Mouse (Mus musculus) neural tube, embryonic 13.5 days (tissue): ENCODE measurements around the gene St8sia4. TPM values are rescaled to one million over a fixed set of nuclear protein-coding genes. Genes with fewer than 3 reads are reported as not detected.
"Not testable (repeated sequence)": the region's sequence is repeated elsewhere in the genome, so short reads cannot be mapped to it uniquely, and the experiment has no call there.

Source experiments
- ATAC-seq: fragments of 200-750 bp; cut with Nextera tagmentation; 2 replicates; pipeline ENCODE4 v1.8.0; 2017; ENCODE audit warnings: low read depth, mild to moderate bottlenecking, moderate TSS enrichment, moderate library complexity
- H3K27ac ChIP-seq: fragments of 300-500 bp; sonication (generic); replicated peaks from 2 replicates; pipeline ENCODE4 v1.5.1; 2015; ENCODE audit warnings: moderate library complexity, mild to moderate bottlenecking, inconsistent platforms
- H3K27me3 ChIP-seq: fragments of 300-500 bp; sonication (generic); 2 replicates; pipeline ENCODE4 v1.6.1; 2015; ENCODE audit warnings: mild to moderate bottlenecking, inconsistent platforms
- H3K36me3 ChIP-seq: fragments of 300-500 bp; sonication (generic); 2 replicates; pipeline ENCODE4 v1.6.1; 2015; ENCODE audit warnings: mild to moderate bottlenecking, inconsistent platforms
- H3K4me1 ChIP-seq: fragments of 300-500 bp; sonication (generic); replicated peaks from 2 replicates; pipeline ENCODE4 v1.6.1; 2015; ENCODE audit warnings: inconsistent platforms
- H3K4me2 ChIP-seq: fragments of 300-500 bp; sonication (generic); 2 replicates; pipeline ENCODE4 v1.6.1; 2015; ENCODE audit warnings: inconsistent platforms, mild to moderate bottlenecking, moderate library complexity
- H3K4me3 ChIP-seq: fragments of 300-500 bp; sonication (generic); 2 replicates; pipeline ENCODE4 v1.5.1; 2015; ENCODE audit warnings: mild to moderate bottlenecking, inconsistent platforms
- H3K9ac ChIP-seq: fragments of 300-500 bp; sonication (generic); 2 replicates; pipeline ENCODE4 v1.6.1; 2015; ENCODE audit warnings: moderate library complexity, mild to moderate bottlenecking, inconsistent platforms
- H3K9me3 ChIP-seq: fragments of 300-500 bp; sonication (generic); 2 replicates; pipeline ENCODE4 v1.6.1; 2016; ENCODE audit warnings: inconsistent platforms
- WGBS: fragments of 180-500 bp; shearing (Covaris S2); methylation state at CpG from one replicate; pipeline ENCODE4 v1.1.7; 2015; 5-methylcytosine and 5-hydroxymethylcytosine counted together
- polyA plus RNA-seq: library from polyadenylated mRNA; unstranded; fragments of >200 nt; fragmentation: Nextera tagmentation; extraction: Ambion mirVana; gene quantifications from 2 replicates; pipeline ENCODE4 v1.2.1, GENCODE M21; 2015

St8sia4 gene
- polyA plus RNA-seq, 1 experiment from 2014 or later: 27.5 TPM

DNA sequence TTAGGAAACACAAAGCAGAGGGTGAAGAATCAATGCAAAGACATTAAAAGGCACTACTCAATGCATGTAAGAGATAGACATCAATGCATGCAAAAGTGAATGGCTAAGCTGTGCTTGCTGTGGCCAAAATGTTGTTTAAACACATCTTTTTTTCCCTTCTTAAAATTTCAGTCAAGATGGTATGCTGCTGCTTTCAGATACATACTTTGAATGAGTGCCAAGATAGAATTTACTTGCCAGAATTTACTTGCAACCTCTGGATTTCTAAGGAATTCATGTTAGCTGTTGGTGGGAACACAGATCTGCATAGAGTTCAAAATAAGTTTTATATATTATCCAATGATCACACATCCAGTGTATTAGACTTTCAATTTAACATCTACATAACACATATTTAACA, 77.9 kb downstream of the St8sia4 start:
- Histone ChIP-seq H3K4me3 (no peak overlapping the region), H3K27me3 (no peaks in the 10 kb centered on the region), H3K4me2 (no peak overlapping the region), H3K4me1 (no peaks in the 10 kb centered on the region), H3K9ac (no peak overlapping the region), H3K9me3 (no peaks in the 10 kb centered on the region), H3K36me3 (peaks cover 7% of the 10 kb centered on the region), H3K27ac (no peak overlapping the region)
- no peak for ATAC-seq

- Histone ChIP-seq H3K27ac (no peak overlapping the region), H3K27me3 (no peaks in the 10 kb centered on the region), H3K4me3 (no peak overlapping the region), H3K4me2 (no peak overlapping the region), H3K9me3 (no peaks in the 10 kb centered on the region), H3K9ac (no peak overlapping the region), H3K36me3 (no peaks in the 10 kb centered on the region), H3K4me1 (no peaks in the 10 kb centered on the region)
- 80% methylated on average over 1 of the region's 1 CpGs for WGBS
- no peak for ATAC-seq
Observed at GRCm38 (mm10) chr1:95583310-95583709, 84.1 kb downstream of the St8sia4 start.

- H3K9me3 ChIP-seq: no peaks in the 10 kb centered on the region
- H3K27ac ChIP-seq: no peak overlapping the region
- no peaks in the 10 kb centered on the region for H3K4me1 ChIP-seq
- no peak overlapping the region for H3K9ac ChIP-seq
- no peaks in the 10 kb centered on the region for H3K36me3 ChIP-seq
- 36% methylated on average over 1 of the region's 1 CpGs for WGBS
- ATAC-seq: no peak
- no peaks in the 10 kb centered on the region for H3K27me3 ChIP-seq
- H3K4me3 ChIP-seq: no peak overlapping the region
- H3K4me2 ChIP-seq: no peak overlapping the region
Observed at GRCm38 (mm10) chr1:95582264-95582663, 85.1 kb downstream of the St8sia4 start.

GRCm38 (mm10) chr1:95572619-95573540, 94.5 kb downstream of the St8sia4 start:
- WGBS: 93% methylated on average over 9 of the region's 9 CpGs
- H3K9ac ChIP-seq: no peak overlapping the region
- H3K4me1 ChIP-seq: no peaks in the 10 kb centered on the region
- no peak overlapping the region for H3K4me3 ChIP-seq
- H3K9me3 ChIP-seq: no peaks in the 10 kb centered on the region
- H3K27ac ChIP-seq: no peak overlapping the region
- ATAC-seq: no peak
- H3K36me3 ChIP-seq: no peaks in the 10 kb centered on the region
- H3K27me3 ChIP-seq: no peaks in the 10 kb centered on the region
- no peak overlapping the region for H3K4me2 ChIP-seq

- Histone ChIP-seq H3K9me3 (no peaks in the 10 kb centered on the region), H3K27ac (no peak overlapping the region), H3K4me2 (no peak overlapping the region), H3K4me1 (no peaks in the 10 kb centered on the region), H3K9ac (no peak overlapping the region), H3K36me3 (no peaks in the 10 kb centered on the region), H3K4me3 (no peak overlapping the region), H3K27me3 (no peaks in the 10 kb centered on the region)
- no peak for ATAC-seq
- WGBS: 97% methylated on average over 1 of the region's 1 CpGs
Observed at GRCm38 (mm10) chr1:95571106-95571505, 96.3 kb downstream of the St8sia4 start.

GRCm38 (mm10) chr1:95554556-95554955, 112.8 kb downstream of the St8sia4 start:
- H3K27me3 ChIP-seq, H3K36me3 ChIP-seq, H3K27ac ChIP-seq, H3K9me3 ChIP-seq, H3K4me2 ChIP-seq, H3K4me3 ChIP-seq, ATAC-seq, H3K9ac ChIP-seq, H3K4me1 ChIP-seq: not testable (repeated sequence)

- no peak overlapping the region for H3K27ac ChIP-seq
- no peak overlapping the region for H3K4me3 ChIP-seq
- H3K9me3 ChIP-seq: no peaks in the 10 kb centered on the region
- H3K4me2 ChIP-seq: no peak overlapping the region
- 74% methylated on average over 3 of the region's 3 CpGs for WGBS
- no peak for ATAC-seq
- H3K4me1 ChIP-seq: no peaks in the 10 kb centered on the region
- H3K36me3 ChIP-seq: no peaks in the 10 kb centered on the region
- H3K27me3 ChIP-seq: no peaks in the 10 kb centered on the region
- H3K9ac ChIP-seq: no peak overlapping the region
Observed at GRCm38 (mm10) chr1:95541460-95541859, 125.9 kb downstream of the St8sia4 start.
